Mouse (Mus musculus) liver, adult 2 months (tissue): ENCODE measurements around the gene Slc25a4.

Experiments
- CTCF ChIP-seq: fragments of 200-500 bp; IDR thresholded peaks from 2 replicates; pipeline ENCODE4 v1.5.1; 2011; ENCODE audit warnings: low read depth, low read length, control low read depth
- POLR2A ChIP-seq: fragments of 200-500 bp; IDR thresholded peaks from 2 replicates; pipeline ENCODE4 v1.6.1; 2011; ENCODE audit warnings: low read length, control low read depth; ENCODE audit not compliant: insufficient read depth; ENCODE audit errors: extremely low read depth

DNA sequence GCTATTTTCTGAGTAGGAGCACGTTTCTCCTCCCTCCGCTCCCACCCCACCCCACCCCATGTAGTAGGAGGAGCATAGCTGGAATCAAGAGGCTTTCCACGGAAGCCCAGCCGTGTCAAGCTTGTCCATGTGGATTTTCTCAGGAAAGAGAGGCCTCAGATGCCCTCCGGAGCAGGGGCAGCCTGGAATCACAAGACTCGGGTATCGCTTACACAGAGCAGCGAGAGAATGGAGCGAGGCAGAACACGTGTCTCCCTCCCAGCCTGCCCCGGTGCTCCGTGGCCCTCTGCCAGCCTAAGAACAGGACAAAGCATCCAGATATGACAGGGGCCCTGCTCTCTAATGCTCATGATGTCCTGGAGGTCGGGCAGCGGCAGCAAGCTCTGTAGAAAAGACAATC lies 5.8 kb upstream of the Slc25a4 start:
- TF ChIP-seq CTCF, result no peak
- TF ChIP-seq POLR2A, result no peak
